Mouse (Mus musculus) limb, embryonic 14.5 days (tissue): ENCODE data around the gene Btbd6. TPM values are rescaled to one million over a fixed set of nuclear protein-coding genes. Genes with fewer than 3 reads are reported as not detected.

Experiments used
- ATAC-seq: fragments of 200-750 bp; cut with Nextera tagmentation; 2 replicates; pipeline ENCODE4 v1.8.0; 2017; ENCODE audit warnings: low read depth, moderate number of reproducible peaks, moderate TSS enrichment; ENCODE audit not compliant: low FRiP score
- DNase-seq: peaks from one replicate; pipeline ENCODE4 v3.0.0-alpha.2; 2015; ENCODE audit warnings: low spot score
- H3K27ac ChIP-seq: fragments of 300-500 bp; sonication (generic); replicated peaks from 2 replicates; pipeline ENCODE4 v1.5.1; 2014; ENCODE audit warnings: low read depth, mild to moderate bottlenecking, low read length, moderate library complexity, mixed read lengths
- H3K27me3 ChIP-seq: fragments of 300-500 bp; sonication (generic); 2 replicates; pipeline ENCODE4 v1.6.1; 2014; ENCODE audit warnings: low read length, mixed read lengths; ENCODE audit not compliant: control insufficient read depth, insufficient read depth
- H3K36me3 ChIP-seq: fragments of 300-500 bp; sonication (generic); 2 replicates; pipeline ENCODE4 v1.6.1; 2014; ENCODE audit warnings: mild to moderate bottlenecking, low read length, moderate library complexity, mixed read lengths; ENCODE audit not compliant: control insufficient read depth, insufficient read depth
- H3K4me1 ChIP-seq: fragments of 300-500 bp; sonication (generic); 2 replicates; pipeline ENCODE4 v1.6.1; 2014; ENCODE audit warnings: antibody characterized with exemption, low read length, mixed read lengths; ENCODE audit not compliant: control insufficient read depth, insufficient read depth
- H3K4me2 ChIP-seq: fragments of 300-500 bp; sonication (generic); replicated peaks from 2 replicates; pipeline ENCODE4 v1.6.1; 2014; ENCODE audit warnings: low read depth, mild to moderate bottlenecking, low read length, moderate library complexity; ENCODE audit not compliant: severe bottlenecking
- H3K4me3 ChIP-seq: fragments of 300-500 bp; sonication (generic); replicated peaks from 2 replicates; pipeline ENCODE4 v1.5.1; 2014; ENCODE audit warnings: low read length
- H3K9ac ChIP-seq: fragments of 300-500 bp; sonication (generic); 2 replicates; pipeline ENCODE4 v1.6.1; 2014; ENCODE audit warnings: mild to moderate bottlenecking, low read depth, low read length, moderate library complexity; ENCODE audit not compliant: severe bottlenecking
- H3K9me3 ChIP-seq: fragments of 300-500 bp; sonication (generic); 2 replicates; pipeline ENCODE4 v1.6.1; 2016; ENCODE audit warnings: low read length; ENCODE audit not compliant: control insufficient read depth
- POLR2A ChIP-seq: fragments of 200-500 bp; IDR thresholded peaks from 2 replicates; pipeline ENCODE4 v1.8.0; 2012; ENCODE audit warnings: inconsistent platforms, mild to moderate bottlenecking, moderate library complexity, borderline replicate concordance; ENCODE audit not compliant: insufficient read depth, insufficient read length; ENCODE audit errors: extremely low read depth
- WGBS: fragments of 180-500 bp; shearing (Covaris S2); extraction: QIAGEN DNeasy Blood & Tissue Kit; methylation state at CpG from one replicate; pipeline ENCODE4 v1.1.7; 2014; 5-methylcytosine and 5-hydroxymethylcytosine counted together
- polyA plus RNA-seq, 2 experiments: library from polyadenylated mRNA; depleted of rRNA in 1 of 2; stranded (reverse) in 1 of 2; unstranded in 1 of 2; fragments of >200 nt; fragmentation: Nextera tagmentation in 1 of 2; extraction: Ambion mirVana in 1 of 2; gene quantifications; 2 replicates each; pipeline versions ENCODE4 v1.2.1 to v1.2.3; 2012 to 2014

Btbd6 gene
- polyA plus RNA-seq, 2 experiments, result 27.4 to 31.0 TPM

GRCm38 (mm10) chr12:112937906-112938305 lies 38.4 kb upstream of the Btbd6 start:
- H3K36me3 ChIP-seq, result 0 out of 2 replicates have a peak, but pooled peaks cover 3% of the 10 kb centered on the region
- WGBS, result 25% methylated on average over 9 of the region's 9 CpGs
- no peak overlapping the region for H3K9ac ChIP-seq
- H3K27me3 ChIP-seq, result no peaks in the 10 kb centered on the region
- ATAC-seq, result peak; percentile 41
- H3K27ac ChIP-seq, result no peak overlapping the region
- no peak for TF ChIP-seq POLR2A
- H3K4me1 ChIP-seq, result peaks cover 12% of the 10 kb centered on the region
- no peak for DNase-seq
- no peak overlapping the region for H3K4me3 ChIP-seq
- H3K9me3 ChIP-seq, result no peaks in the 10 kb centered on the region
- no peak overlapping the region for H3K4me2 ChIP-seq

GRCm38 (mm10) chr12:112938366-112938765 lies 37.9 kb upstream of the Btbd6 start:
- ATAC-seq, result 0 out of 2 replicates have a peak, but pooled peaks have one; percentile 4
- H3K4me3 ChIP-seq, result no peak overlapping the region
- no peak for TF ChIP-seq POLR2A
- H3K27me3 ChIP-seq, result no peaks in the 10 kb centered on the region
- H3K4me2 ChIP-seq, result no peak overlapping the region
- WGBS, result 72% methylated on average over 9 of the region's 10 CpGs
- no peak overlapping the region for H3K9ac ChIP-seq
- no peak overlapping the region for H3K27ac ChIP-seq
- DNase-seq, result no peak
- peaks cover 12% of the 10 kb centered on the region for H3K4me1 ChIP-seq
- no peaks in the 10 kb centered on the region for H3K9me3 ChIP-seq
- H3K36me3 ChIP-seq, result 0 out of 2 replicates have a peak, but pooled peaks cover 3% of the 10 kb centered on the region

GRCm38 (mm10) chr12:112938873-112939565 lies 37.3 kb upstream of the Btbd6 start:
- Histone ChIP-seq H3K9me3 (no peaks in the 10 kb centered on the region), H3K27me3 (no peaks in the 10 kb centered on the region), H3K36me3 (0 out of 2 replicates have a peak, but pooled peaks cover 3% of the 10 kb centered on the region), H3K27ac (no peak overlapping the region), H3K9ac (no peak overlapping the region), H3K4me3 (no peak overlapping the region), H3K4me2 (no peak overlapping the region), H3K4me1 (peaks cover 12% of the 10 kb centered on the region)
- peak; percentile 45 for DNase-seq
- peak; percentile 48; the same call in 1 of the 2 replicates for ATAC-seq
- WGBS, result 57% methylated on average over 10 of the region's 10 CpGs
- no peak for TF ChIP-seq POLR2A

GRCm38 (mm10) chr12:112940238-112940637 lies 36.0 kb upstream of the Btbd6 start:
- Histone ChIP-seq H3K4me3 (no peak overlapping the region), H3K36me3 (0 out of 2 replicates have a peak, but pooled peaks cover 3% of the 10 kb centered on the region), H3K9me3 (no peaks in the 10 kb centered on the region), H3K4me2 (no peak overlapping the region), H3K27ac (no peak overlapping the region), H3K9ac (no peak overlapping the region), H3K4me1 (peaks cover 12% of the 10 kb centered on the region), H3K27me3 (no peaks in the 10 kb centered on the region)
- WGBS, result 92% methylated on average over 4 of the region's 4 CpGs
- TF ChIP-seq POLR2A, result no peak
- no peak for ATAC-seq
- no peak for DNase-seq

- Histone ChIP-seq H3K9me3 (no peaks in the 10 kb centered on the region), H3K36me3 (0 out of 2 replicates have a peak, but pooled peaks cover 1% of the 10 kb centered on the region), H3K4me2 (peak overlapping the region; percentile 56; the same call in 1 of the 2 replicates), H3K27ac (no peak overlapping the region), H3K4me1 (peaks cover 12% of the 10 kb centered on the region), H3K9ac (no peak overlapping the region), H3K27me3 (no peaks in the 10 kb centered on the region), H3K4me3 (no peak overlapping the region)
- TF ChIP-seq POLR2A, result no peak
- ATAC-seq (no peak), DNase-seq (no peak)
- WGBS, result 69% methylated on average over 8 of the region's 9 CpGs
Measured at GRCm38 (mm10) chr12:112940710-112941109, 35.6 kb upstream of the Btbd6 start.
